Mouse (Mus musculus): ENCODE results near the gene Nhej1.

The Nhej1 gene

DNA sequence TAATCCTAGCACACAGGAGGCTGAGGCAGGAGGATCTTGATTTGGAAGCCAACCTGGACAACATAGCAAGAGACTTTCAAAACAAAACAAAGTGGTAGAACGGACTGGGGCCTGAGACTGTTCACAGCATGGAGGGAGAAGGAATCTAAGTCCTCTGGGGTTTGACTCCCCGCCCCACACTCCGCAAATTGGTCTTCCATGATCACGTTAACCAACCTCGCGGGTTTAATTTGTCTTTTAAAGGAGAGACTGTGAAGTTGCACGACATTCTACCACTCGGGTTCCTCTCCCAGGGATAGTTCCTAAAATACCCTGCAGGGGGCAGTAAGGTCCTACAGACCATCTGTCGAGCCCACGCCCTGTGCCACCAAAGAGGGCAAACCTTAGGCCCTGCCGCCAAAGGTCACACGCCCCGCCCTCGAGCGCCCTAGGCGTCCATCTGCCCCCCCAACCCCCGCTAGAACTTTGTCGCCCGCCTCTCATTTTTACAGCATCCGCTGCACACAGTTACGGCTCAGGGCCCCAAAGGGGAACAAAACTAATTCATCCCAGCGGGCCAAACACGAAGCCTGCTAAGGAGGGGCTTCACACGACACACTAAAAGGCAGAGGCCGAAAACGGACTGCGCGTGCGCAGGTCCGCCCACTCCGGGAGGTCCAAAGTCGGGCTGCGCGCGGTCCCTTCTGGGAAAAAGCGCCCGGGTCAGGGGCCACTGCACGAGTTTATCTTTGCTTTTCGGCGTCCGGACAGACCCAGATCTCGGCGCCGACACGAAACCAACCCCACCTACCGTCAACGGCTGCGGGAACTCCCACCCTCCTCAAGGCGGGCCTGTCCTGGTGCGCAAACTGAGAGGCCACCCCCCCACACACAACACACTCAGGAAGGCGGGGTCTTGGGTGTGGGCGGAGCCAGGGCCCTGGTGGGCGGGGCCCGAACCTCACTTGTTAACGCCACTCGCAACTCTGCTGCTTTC is at the start of gene Nhej1:
Gene Nhej1 (minus strand): TSS at position 855 of the 976 bp plus-strand sequence.
- in situ Hi-C loops (cut with MboI, MseI) = loop anchor here (5.0 to 25.0 kb wide), 7 partner anchors 60 to 1162 kb away; partner anchors contain the start of genes Abcb6, Ctdsp1 and Slc11a1

- in situ Hi-C loops (cut with MboI, MseI) = no loop called here
Measured at GRCm38 (mm10) chr1:75168472-75169464, 43.8 kb upstream of the Nhej1 start, which contains the start of gene Zfand2b. Gene Zfand2b, plus strand, starts transcription at chr1:75168646.

GRCm38 (mm10) chr1:75168093-75168471 is 43.1 kb upstream of the Nhej1 start:
- in situ Hi-C loops (cut with MboI, MseI) = no loop called here

DNA sequence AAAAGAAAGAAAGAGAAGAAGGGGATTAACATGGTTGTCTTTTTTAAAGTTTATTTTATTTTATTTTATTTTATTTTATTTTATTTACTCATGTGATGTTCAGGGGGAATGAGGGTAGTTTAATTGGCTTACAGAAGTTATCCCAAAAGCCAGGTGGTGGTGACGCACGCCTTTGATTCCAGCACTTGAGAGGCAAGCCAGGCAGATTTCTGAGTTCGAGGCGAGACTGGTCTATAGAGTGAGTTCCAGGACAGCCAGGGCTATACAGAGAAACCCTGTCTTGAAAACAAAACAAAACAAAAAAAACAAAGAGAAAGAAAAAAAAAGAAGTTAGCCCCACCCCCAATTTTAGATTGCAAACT is 35.2 kb upstream of the Nhej1 start:
- in situ Hi-C loops (cut with MboI, MseI) = no loop called here

DNA sequence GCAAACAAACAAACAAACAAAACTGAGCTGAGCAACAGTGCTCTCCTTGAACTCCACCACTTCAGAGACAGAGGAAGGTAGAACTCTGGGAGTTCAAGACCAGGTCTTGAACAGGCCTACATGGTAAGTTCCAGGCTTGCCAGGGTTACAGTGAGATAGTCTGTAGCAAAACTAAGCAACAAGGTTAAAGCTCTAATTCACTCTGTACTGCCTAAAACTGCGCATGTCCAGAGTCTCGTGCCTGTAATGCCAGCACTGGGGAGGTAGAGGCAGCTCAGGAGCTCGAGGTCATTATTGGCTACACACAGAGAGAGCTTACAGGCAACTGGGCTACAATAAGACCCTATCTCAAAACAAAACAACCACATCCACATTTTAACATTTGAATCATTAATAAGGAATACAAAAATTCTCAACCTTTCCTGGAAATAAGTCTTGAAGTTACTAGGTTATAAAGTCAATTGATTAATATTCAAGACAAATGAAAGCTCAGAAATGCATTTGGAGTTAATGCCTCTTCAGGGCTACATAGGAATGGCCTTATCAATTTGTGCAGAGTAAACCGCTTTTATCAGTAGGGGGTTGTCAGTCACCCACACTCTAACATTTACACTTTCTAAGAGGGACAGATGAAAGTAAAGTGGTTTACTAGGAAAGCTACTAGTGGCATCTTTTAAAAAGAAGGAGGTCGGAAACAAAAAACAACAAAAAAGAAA is 34.7 kb upstream of the Nhej1 start:
- in situ Hi-C loops (cut with MboI, MseI) = no loop called here

DNA sequence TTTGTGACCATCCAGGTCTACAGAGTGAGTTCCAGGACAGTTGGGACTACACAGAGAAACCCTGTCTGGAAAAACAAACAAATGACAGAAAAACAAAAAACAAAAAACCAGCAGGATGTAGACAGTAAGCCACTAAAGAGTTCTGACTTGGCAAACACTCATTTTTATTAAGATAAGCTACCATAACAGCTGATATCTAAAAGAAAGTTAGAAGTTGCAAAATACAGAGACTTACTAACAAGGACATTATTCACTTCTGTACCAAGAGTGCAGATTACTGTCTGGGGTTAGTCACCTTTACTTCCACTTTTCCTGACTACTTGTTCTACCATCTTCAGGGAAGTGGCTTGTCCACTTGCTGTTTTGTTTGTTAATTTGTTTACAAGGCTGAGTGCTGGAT is 34.0 kb upstream of the Nhej1 start:
- in situ Hi-C loops (cut with MboI, MseI) = no loop called here

DNA sequence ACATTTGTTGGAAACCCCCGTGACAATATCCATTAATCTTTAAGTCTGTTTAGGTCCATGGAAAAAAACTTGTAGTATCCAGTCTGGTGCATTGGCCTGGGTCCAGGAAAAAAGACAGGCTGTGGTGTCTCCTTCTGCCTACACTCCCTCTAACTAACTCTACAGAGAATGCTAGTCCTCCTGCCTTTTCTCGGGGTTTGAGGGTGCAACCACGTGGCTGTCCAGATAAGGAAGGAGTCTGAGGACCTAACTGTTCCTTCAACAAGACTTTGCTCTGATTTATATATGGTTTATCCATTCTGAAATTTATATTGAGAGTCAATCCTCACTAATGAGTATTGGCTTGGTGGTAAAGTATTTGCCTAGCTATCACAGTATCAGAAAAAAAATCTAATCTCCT is 30.8 kb upstream of the Nhej1 start:
- in situ Hi-C loops (cut with MboI, MseI) = no loop called here

DNA sequence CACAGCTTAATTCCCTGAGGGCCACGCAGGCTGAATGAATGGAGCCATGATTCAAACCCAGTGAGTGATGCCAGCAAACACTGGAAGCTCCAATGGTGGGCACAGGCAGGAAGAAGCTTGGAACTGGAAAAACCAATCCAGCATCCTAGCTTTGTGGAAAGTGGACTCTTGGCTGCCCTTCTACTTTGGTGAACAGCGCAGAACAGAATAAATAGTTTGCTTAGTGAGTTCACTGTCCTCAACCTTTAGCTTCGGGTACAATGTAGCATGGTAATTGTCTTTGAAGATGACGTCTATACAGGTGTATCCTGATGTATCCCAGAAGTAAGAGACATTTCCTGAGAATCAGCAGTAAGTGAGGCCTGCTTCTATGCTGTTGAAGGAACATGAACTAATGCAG is 23.7 kb upstream of the Nhej1 start:
- in situ Hi-C loops (cut with MboI, MseI) = loop anchor here (10.0 to 25.0 kb wide), 3 partner anchors 614 to 1186 kb away; partner anchors contain the start of genes Ctdsp1 and Slc11a1

- in situ Hi-C loops (cut with MboI, MseI) = loop anchor here (10.0 to 25.0 kb wide), 3 partner anchors 613 to 1185 kb away; partner anchors contain the start of genes Ctdsp1 and Slc11a1
Measured at GRCm38 (mm10) chr1:75147411-75148135, 22.6 kb upstream of the Nhej1 start.

DNA sequence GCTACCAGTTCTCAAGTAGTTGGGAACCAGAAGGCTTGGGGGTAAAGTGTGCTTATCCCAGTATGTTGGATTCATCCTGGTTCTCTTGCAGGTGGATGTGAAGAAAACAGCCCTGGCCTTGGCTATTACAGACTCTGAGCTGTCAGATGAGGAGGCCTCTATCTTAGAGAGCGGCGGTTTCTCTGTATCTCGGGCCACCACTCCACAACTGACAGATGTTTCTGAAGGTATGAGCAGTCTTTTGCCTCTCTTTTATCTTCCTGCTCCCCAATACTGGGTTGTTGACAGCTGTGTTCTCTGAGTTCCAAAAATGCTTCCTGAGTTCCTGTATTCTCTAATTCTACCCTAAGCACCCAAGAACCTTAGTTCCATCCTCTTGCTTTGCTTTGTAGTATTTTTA is 20.6 kb upstream of the Nhej1 start:
- in situ Hi-C loops (cut with MboI, MseI) = loop anchor here (10.0 to 25.0 kb wide), 3 partner anchors 611 to 1183 kb away; partner anchors contain the start of genes Ctdsp1 and Slc11a1

GRCm38 (mm10) chr1:75142301-75143261 is 17.6 kb upstream of the Nhej1 start, which contains the start of the genes Cnppd1 and Retreg2:
Gene Cnppd1, minus strand, starts transcription at chr1:75142711.
Gene Retreg2, plus strand, starts transcription at chr1:75142778.
- in situ Hi-C loops (cut with MboI, MseI) = loop anchor here (5.0 to 25.0 kb wide), 4 partner anchors 475 to 1180 kb away; partner anchors contain the start of genes Ctdsp1 and Slc11a1

DNA sequence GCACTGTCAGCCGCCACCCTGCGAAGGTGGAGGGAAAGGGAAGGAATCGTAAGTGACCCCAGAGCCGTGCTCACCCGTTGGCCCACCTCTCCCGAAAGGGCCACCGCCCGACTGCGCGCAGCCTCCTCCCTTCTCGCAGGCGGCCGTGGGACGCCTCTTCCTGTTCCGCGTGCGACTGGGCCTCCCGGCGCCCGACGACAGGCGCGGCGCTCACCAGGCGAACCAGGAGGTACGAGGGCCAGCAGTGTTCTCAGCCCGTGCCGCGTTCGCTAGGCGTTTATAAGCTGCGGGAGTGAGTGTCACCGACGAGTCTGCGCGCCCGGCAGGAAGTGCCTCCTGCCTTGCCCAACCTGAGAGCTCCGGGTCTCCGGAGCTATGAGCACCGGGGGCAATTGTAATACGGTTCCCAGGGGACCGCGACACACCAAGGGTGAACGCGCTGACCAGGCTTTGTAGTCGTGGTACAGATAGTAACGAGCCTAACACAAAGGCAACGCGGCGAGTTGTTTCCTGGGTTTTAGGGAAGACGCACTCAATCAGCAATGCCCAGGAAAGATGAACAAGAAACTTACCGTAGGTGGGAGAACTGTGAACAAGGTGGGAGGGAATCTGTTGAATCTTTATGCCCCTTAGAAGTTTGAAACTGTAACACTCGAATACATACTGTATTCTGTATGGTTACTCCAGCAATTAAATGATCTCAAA is 16.6 kb upstream of the Nhej1 start:
- in situ Hi-C loops (cut with MboI, MseI) = loop anchor here (5.0 to 25.0 kb wide), 4 partner anchors 474 to 1179 kb away; partner anchors contain the start of genes Ctdsp1 and Slc11a1

GRCm38 (mm10) chr1:75140601-75141190 is 15.7 kb upstream of the Nhej1 start:
- in situ Hi-C loops (cut with MboI, MseI) = loop anchor here (5.0 to 25.0 kb wide), 4 partner anchors 473 to 1178 kb away; partner anchors contain the start of genes Ctdsp1 and Slc11a1

DNA sequence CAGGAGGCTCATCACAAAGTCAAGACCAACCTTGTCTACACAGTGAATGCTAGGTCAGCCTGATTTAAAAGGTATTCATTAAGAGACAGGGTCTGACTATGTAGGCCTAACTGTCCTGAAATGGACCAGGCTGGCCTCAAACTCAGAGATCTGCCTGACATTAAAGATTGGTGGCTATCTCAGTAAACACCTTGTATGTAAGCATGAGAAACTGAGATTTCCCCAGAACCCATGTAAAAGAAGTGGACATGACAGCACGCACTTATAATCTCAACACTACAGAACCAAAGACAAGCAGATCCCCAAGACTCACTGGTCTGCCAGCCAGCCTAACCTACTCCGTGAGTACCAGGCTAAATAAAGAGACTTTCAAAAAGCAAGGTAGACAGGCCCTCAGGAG is 13.4 kb upstream of the Nhej1 start:
- in situ Hi-C loops (cut with MboI, MseI) = loop anchor here (5.0 to 25.0 kb wide), 4 partner anchors 74 to 1176 kb away; partner anchors contain the start of genes Ctdsp1, Dnpep, Glb1l and Slc11a1

GRCm38 (mm10) chr1:75136730-75137129 is 11.7 kb upstream of the Nhej1 start:
- in situ Hi-C loops (cut with MboI, MseI) = loop anchor here (5.0 to 25.0 kb wide), 4 partner anchors 76 to 1174 kb away; partner anchors contain the start of genes Ctdsp1, Dnpep, Glb1l and Slc11a1

DNA sequence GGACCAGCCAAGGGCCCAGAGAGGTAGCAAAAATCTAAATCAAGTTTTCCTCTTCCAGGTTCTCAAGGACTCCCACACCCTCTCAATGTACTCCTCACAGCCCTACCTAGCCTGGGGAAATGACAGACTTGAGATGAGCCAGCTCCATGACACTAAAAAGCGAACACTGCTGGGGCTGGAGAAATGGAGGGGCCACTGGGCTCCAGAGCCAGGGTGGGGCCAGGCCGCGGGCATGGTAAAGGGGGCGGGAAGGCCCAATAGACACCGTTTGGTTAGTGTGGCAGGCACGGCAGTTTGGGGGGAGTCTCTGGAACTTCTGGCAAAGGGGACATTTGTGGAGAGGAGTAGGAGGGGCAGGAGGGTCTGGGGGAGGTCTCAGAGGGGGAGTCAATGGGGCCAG is 11.3 kb upstream of the Nhej1 start:
- in situ Hi-C loops (cut with MboI, MseI) = loop anchor here (5.0 to 25.0 kb wide), 4 partner anchors 76 to 1174 kb away; partner anchors contain the start of genes Ctdsp1, Dnpep, Glb1l and Slc11a1

Data from regulatory T cell (primary cell).